Mouse (Mus musculus) heart, adult 2 months (tissue): ENCODE measurements at regions not wholly inside any gene's neighbourhood (a gene's known extent, or its start where the extent isn't known, plus 50 kb on each side); places are given as distances from the start of the nearest gene placed in this dataset.

Source experiments
- CTCF ChIP-seq: fragments of 200-600 bp; IDR thresholded peaks from 2 replicates; pipeline ENCODE4 v1.8.1; 2022; ENCODE audit warnings: antibody characterized with exemption, mild to moderate bottlenecking, moderate library complexity
- EP300 ChIP-seq: fragments of 200-500 bp; IDR thresholded peaks from 2 replicates; pipeline ENCODE4 v1.6.1; 2011; ENCODE audit warnings: low read depth, low read length, control low read depth; ENCODE audit not compliant: insufficient read depth
- POLR2A ChIP-seq: fragments of 200-500 bp; IDR thresholded peaks from 2 replicates; pipeline ENCODE4 v1.6.1; 2011; ENCODE audit warnings: mild to moderate bottlenecking, low read depth, low read length, control low read depth; ENCODE audit not compliant: insufficient read depth

GRCm38 (mm10) chr2:149555209-149555608, 150.4 kb downstream of the Cst10 start:
- TF ChIP-seq CTCF (peak; percentile 44), POLR2A (no peak), EP300 (no peak)
